Mouse (Mus musculus) stomach, embryonic 16.5 days (tissue): ENCODE results near the gene 4930544D05Rik. TPM values are rescaled to one million over a fixed set of nuclear protein-coding genes. Genes with fewer than 3 reads are reported as not detected.

Experiments
- ATAC-seq: fragments of 200-750 bp; cut with Nextera tagmentation; 2 replicates; pipeline ENCODE4 v1.8.0; 2017; ENCODE audit warnings: moderate number of reproducible peaks, moderate TSS enrichment; ENCODE audit not compliant: insufficient read depth, low FRiP score
- H3K27ac ChIP-seq: fragments of 300-500 bp; sonication (generic); 2 replicates; pipeline ENCODE4 v1.5.1; 2014; ENCODE audit warnings: low read length
- H3K27me3 ChIP-seq: fragments of 300-500 bp; sonication (generic); 2 replicates; pipeline ENCODE4 v1.6.1; 2014; ENCODE audit warnings: low read length, control low read depth, mixed read lengths; ENCODE audit not compliant: control insufficient read depth, insufficient read depth
- H3K36me3 ChIP-seq: fragments of 300-500 bp; sonication (generic); 2 replicates; pipeline ENCODE4 v1.6.1; 2014; ENCODE audit warnings: low read length; ENCODE audit not compliant: control insufficient read depth, insufficient read depth
- H3K4me1 ChIP-seq: fragments of 300-500 bp; sonication (generic); 2 replicates; pipeline ENCODE4 v1.6.1; 2014; ENCODE audit warnings: low read length, control low read depth, mixed read lengths; ENCODE audit not compliant: control insufficient read depth, insufficient read depth
- H3K4me2 ChIP-seq: fragments of 300-500 bp; sonication (generic); 2 replicates; pipeline ENCODE4 v1.6.1; 2014; ENCODE audit warnings: low read depth, low read length, mixed read lengths
- H3K4me3 ChIP-seq: fragments of 300-500 bp; sonication (generic); replicated peaks from 2 replicates; pipeline ENCODE4 v1.5.1; 2014; ENCODE audit warnings: mild to moderate bottlenecking, low read length
- H3K9ac ChIP-seq: fragments of 300-500 bp; sonication (generic); 2 replicates; pipeline ENCODE4 v1.6.1; 2014; ENCODE audit warnings: low read length
- H3K9me3 ChIP-seq: fragments of 300-500 bp; sonication (generic); replicated peaks from 2 replicates; pipeline ENCODE4 v1.6.1; 2016; ENCODE audit warnings: low read length, control low read depth; ENCODE audit not compliant: control insufficient read depth
- WGBS: fragments of 180-500 bp; shearing (Covaris S2); extraction: QIAGEN DNeasy Blood & Tissue Kit; methylation state at CpG from one replicate; pipeline ENCODE4 v1.1.7; 2014; 5-methylcytosine and 5-hydroxymethylcytosine counted together
- polyA plus RNA-seq: library from polyadenylated mRNA; unstranded; fragments of >200 nt; fragmentation: Nextera tagmentation; extraction: Ambion mirVana; gene quantifications from 2 replicates; pipeline ENCODE4 v1.2.1, GENCODE M21; 2015

4930544D05Rik gene
- polyA plus RNA-seq, 1 experiment from 2014 or later: not detected

DNA sequence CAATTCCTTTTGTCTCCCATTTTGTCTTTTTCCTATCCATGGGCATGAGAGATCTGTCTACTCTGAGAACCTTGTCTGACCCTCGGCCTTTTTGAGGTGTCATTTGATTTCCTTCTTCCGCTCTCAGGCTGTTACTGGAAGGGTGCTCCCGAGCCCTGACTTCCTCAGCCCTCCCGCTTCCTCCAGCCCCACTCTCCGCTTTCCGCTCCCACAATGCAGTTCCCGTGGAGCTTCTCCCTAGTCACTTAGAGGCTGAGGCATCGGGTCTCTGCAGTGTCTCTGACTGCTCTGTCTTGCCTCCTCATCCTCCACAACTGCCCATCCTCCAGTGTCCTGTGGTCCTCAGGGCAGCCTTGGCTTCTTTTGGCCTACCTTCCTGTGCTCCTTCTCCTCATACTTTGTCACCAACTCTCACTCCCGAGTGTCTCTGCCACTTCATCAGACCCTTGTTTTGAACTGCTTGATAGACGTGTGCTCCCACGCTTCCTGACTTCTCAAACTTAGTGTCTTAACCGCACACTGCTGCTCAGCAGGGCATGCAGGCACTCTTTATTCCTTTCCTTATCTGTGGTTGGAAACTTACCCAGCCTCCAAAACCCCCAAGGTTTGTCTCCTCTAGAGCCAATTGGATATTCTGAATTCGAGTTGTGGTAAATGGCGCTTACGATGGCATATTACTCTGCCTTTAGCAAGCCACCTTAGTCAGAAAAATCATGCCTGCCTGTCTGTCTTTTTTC lies 21.2 kb upstream of the 4930544D05Rik start:
- Histone ChIP-seq H3K27ac (0 out of 2 replicates have a peak overlapping the region, but pooled peaks have one; percentile 56), H3K27me3 (no peaks in the 10 kb centered on the region), H3K36me3 (0 out of 2 replicates have a peak, but pooled peaks cover 2% of the 10 kb centered on the region), H3K9me3 (no peaks in the 10 kb centered on the region), H3K9ac (no peak overlapping the region), H3K4me1 (0 out of 2 replicates have a peak, but pooled peaks cover 8% of the 10 kb centered on the region), H3K4me3 (no peak overlapping the region), H3K4me2 (no peak overlapping the region)
- WGBS: 81% methylated on average over 15 of the region's 15 CpGs
- no peak for ATAC-seq

DNA sequence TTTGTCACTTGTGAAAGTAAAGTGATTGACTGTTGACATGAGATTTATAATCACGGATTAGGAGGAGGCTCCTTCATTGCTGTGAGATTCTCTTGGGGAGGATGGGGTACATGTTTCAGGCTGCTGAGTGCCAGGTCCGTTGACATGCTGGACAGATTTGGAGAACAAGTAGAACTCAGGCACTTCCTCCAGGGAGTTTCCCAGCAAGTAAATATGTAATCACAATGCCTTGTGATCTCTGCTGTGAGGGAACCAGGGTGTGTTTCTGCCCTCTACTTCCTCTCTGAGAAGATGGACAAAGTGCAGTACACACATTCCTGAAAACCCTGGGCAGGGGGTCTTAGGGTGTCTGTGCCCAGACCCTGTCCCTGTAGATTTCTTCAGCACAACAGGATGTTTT lies 20.0 kb upstream of the 4930544D05Rik start:
- peak overlapping the region; percentile 56 for H3K27ac ChIP-seq
- ATAC-seq: 0 out of 2 replicates have a peak, but pooled peaks have one; percentile 17

DNA sequence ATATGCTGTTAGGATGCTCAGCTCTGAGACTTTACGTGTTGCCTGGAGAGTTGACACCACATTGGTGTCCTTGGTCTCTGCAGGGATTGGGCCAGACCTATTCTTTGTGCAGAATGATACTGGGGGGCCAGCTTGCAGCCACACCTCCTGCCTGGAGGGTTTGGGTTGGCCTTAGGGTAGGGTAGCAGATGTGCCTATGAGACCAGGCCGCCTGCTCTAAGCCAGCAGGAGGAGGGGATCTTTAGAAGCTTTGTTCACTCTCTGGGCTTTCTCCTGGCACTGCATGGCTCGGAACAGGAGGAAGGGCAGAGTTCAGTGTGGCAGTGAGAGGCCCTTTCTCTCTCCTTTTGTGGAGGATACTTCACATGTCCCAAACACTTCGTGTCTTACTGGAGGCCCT lies 19.6 kb upstream of the 4930544D05Rik start:
- H3K9me3 ChIP-seq: no peaks in the 10 kb centered on the region
- 60% methylated on average over 4 of the region's 4 CpGs for WGBS
- 0 out of 2 replicates have a peak, but pooled peaks cover 3% of the 10 kb centered on the region for H3K36me3 ChIP-seq
- peak overlapping the region; percentile 55 for H3K27ac ChIP-seq
- no peaks in the 10 kb centered on the region for H3K27me3 ChIP-seq
- ATAC-seq: no peak
- H3K4me3 ChIP-seq: no peak overlapping the region
- H3K4me1 ChIP-seq: 0 out of 2 replicates have a peak, but pooled peaks cover 8% of the 10 kb centered on the region
- H3K9ac ChIP-seq: no peak overlapping the region
- H3K4me2 ChIP-seq: no peak overlapping the region

More for the DNA sequence above, 20.0 kb upstream of the 4930544D05Rik start:
- H3K4me3 ChIP-seq: no peak overlapping the region
- H3K4me1 ChIP-seq: 0 out of 2 replicates have a peak, but pooled peaks cover 8% of the 10 kb centered on the region
- no peak overlapping the region for H3K4me2 ChIP-seq
- no peaks in the 10 kb centered on the region for H3K9me3 ChIP-seq
- no peaks in the 10 kb centered on the region for H3K27me3 ChIP-seq
- H3K9ac ChIP-seq: no peak overlapping the region
- 0 out of 2 replicates have a peak, but pooled peaks cover 3% of the 10 kb centered on the region for H3K36me3 ChIP-seq
- 42% methylated on average over 2 of the region's 2 CpGs for WGBS

GRCm38 (mm10) chr11:70597301-70597700 lies 18.3 kb upstream of the 4930544D05Rik start:
- no peaks in the 10 kb centered on the region for H3K27me3 ChIP-seq
- 0 out of 2 replicates have a peak, but pooled peaks cover 8% of the 10 kb centered on the region for H3K4me1 ChIP-seq
- 79% methylated on average over 6 of the region's 6 CpGs for WGBS
- H3K9me3 ChIP-seq: no peaks in the 10 kb centered on the region
- no peak overlapping the region for H3K9ac ChIP-seq
- ATAC-seq: no peak
- H3K36me3 ChIP-seq: 0 out of 2 replicates have a peak, but pooled peaks cover 3% of the 10 kb centered on the region
- no peak overlapping the region for H3K4me2 ChIP-seq
- H3K4me3 ChIP-seq: no peak overlapping the region
- H3K27ac ChIP-seq: no peak overlapping the region

GRCm38 (mm10) chr11:70598451-70598953 lies 17.1 kb upstream of the 4930544D05Rik start:
- Histone ChIP-seq H3K27me3 (no peaks in the 10 kb centered on the region), H3K4me2 (no peak overlapping the region), H3K36me3 (0 out of 2 replicates have a peak, but pooled peaks cover 3% of the 10 kb centered on the region), H3K9ac (no peak overlapping the region), H3K27ac (no peak overlapping the region), H3K9me3 (no peaks in the 10 kb centered on the region), H3K4me3 (no peak overlapping the region), H3K4me1 (0 out of 2 replicates have a peak, but pooled peaks cover 8% of the 10 kb centered on the region)
- 82% methylated on average over 9 of the region's 9 CpGs for WGBS
- ATAC-seq: no peak

DNA sequence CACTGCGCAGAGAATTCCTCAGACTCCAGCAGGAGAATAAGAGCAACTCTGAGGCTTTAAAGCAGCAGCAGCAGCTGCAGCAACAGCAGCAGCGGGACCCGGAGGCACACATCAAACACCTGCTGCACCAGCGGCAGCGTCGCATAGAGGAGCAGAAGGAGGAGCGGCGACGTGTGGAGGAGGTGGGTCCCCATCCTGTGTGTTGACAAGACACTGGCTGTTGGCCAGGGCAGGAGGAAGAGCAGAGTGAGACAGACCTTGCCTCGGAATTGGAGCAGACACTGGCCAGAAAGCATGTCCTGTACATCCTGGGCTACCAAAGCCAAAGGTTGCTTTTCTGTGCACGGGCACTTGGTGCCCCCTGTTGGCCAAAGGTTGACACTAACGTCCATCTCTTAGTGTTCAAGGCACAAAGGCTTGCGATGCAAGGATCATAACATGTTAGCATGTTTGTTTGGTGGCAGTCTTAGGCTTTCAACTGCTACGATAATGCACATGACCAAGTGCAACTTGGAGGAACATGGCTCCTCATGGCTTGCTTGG lies 10.6 kb upstream of the 4930544D05Rik start:
- Histone ChIP-seq H3K36me3 (peaks cover 16% of the 10 kb centered on the region), H3K4me2 (no peak overlapping the region), H3K27ac (no peak overlapping the region), H3K27me3 (no peaks in the 10 kb centered on the region), H3K4me1 (no peaks in the 10 kb centered on the region), H3K9me3 (no peaks in the 10 kb centered on the region), H3K9ac (no peak overlapping the region), H3K4me3 (no peak overlapping the region)
- 0 out of 2 replicates have a peak, but pooled peaks have one; percentile 30 for ATAC-seq
- 52% methylated on average over 14 of the region's 14 CpGs for WGBS

- no peak overlapping the region for H3K4me2 ChIP-seq
- no peak overlapping the region for H3K27ac ChIP-seq
- H3K4me3 ChIP-seq: no peak overlapping the region
- H3K9ac ChIP-seq: no peak overlapping the region
- no peaks in the 10 kb centered on the region for H3K4me1 ChIP-seq
- no peak for ATAC-seq
- H3K27me3 ChIP-seq: no peaks in the 10 kb centered on the region
- peaks cover 22% of the 10 kb centered on the region for H3K36me3 ChIP-seq
- WGBS: 72% methylated on average over 12 of the region's 12 CpGs
- no peaks in the 10 kb centered on the region for H3K9me3 ChIP-seq
These were observed 8.9 kb upstream of the 4930544D05Rik start for GRCm38 (mm10) chr11:70606717-70607116.

GRCm38 (mm10) chr11:70607611-70608010 lies 8.0 kb upstream of the 4930544D05Rik start:
- ATAC-seq: no peak
- H3K27ac ChIP-seq: no peak overlapping the region
- H3K9me3 ChIP-seq: no peaks in the 10 kb centered on the region
- H3K4me3 ChIP-seq: no peak overlapping the region
- no peaks in the 10 kb centered on the region for H3K4me1 ChIP-seq
- H3K27me3 ChIP-seq: no peaks in the 10 kb centered on the region
- no peak overlapping the region for H3K4me2 ChIP-seq
- no peak overlapping the region for H3K9ac ChIP-seq
- H3K36me3 ChIP-seq: peaks cover 22% of the 10 kb centered on the region
- 83% methylated on average over 9 of the region's 9 CpGs for WGBS
